Mouse (Mus musculus): ENCODE measurements around the gene Rpl36al.
A peak's percentile ranks its signal among the peaks of the same experiment; 100 is the strongest.
"Not testable (repeated sequence)": the region's sequence is repeated elsewhere in the genome, so short reads cannot be mapped to it uniquely, and the experiment has no call there.

Rpl36al gene

GRCm38 (mm10) chr12:69196444-69197377 lies 12.8 kb upstream of the Rpl36al start, which contains the start of gene Gm49383:
Gene Gm49383, minus strand, starts transcription at chr12:69197104.
- peak; percentile 26 to 70 for DNase-seq (ENCODE audit: low spot score in 2 of 2)

- no peak for DNase-seq (ENCODE audit: low spot score in 2 of 2)
These were observed 8.8 kb upstream of the Rpl36al start for GRCm38 (mm10) chr12:69192637-69193036.

- no peak for DNase-seq (ENCODE audit: low spot score in 2 of 2)
These were observed 7.5 kb upstream of the Rpl36al start for GRCm38 (mm10) chr12:69191396-69191795.

GRCm38 (mm10) chr12:69190522-69190921 lies 6.6 kb upstream of the Rpl36al start:
- no peak for DNase-seq (ENCODE audit: low spot score in 2 of 2)

- DNase-seq (ENCODE audit: low spot score in 2 of 2), result no peak
These were observed 6.2 kb upstream of the Rpl36al start for GRCm38 (mm10) chr12:69190074-69190473.

- no peak for DNase-seq (ENCODE audit: low spot score in 2 of 2)
These were observed 3.1 kb upstream of the Rpl36al start for GRCm38 (mm10) chr12:69186811-69187471.

- DNase-seq (ENCODE audit: low spot score in 2 of 2), result no peak
These were observed 1.5 kb upstream of the Rpl36al start for GRCm38 (mm10) chr12:69185371-69185770.

- peak in 1 of 2 experiments; percentile 38 for DNase-seq (ENCODE audit: low spot score in 2 of 2)
These were observed 736 bp upstream of the Rpl36al start for GRCm38 (mm10) chr12:69184342-69185295.

- DNase-seq (ENCODE audit: low spot score in 2 of 2), result no peak
These were observed 2.1 kb downstream of the Rpl36al start for GRCm38 (mm10) chr12:69181800-69182199.

GRCm38 (mm10) chr12:69179371-69179770 lies 4.5 kb downstream of the Rpl36al start:
- DNase-seq (ENCODE audit: low spot score in 2 of 2), result no peak

GRCm38 (mm10) chr12:69177526-69177925 lies 6.4 kb downstream of the Rpl36al start:
- no peak for DNase-seq (ENCODE audit: low spot score in 2 of 2)

- DNase-seq (ENCODE audit: low spot score in 2 of 2), result no peak
These were observed 7.9 kb downstream of the Rpl36al start for GRCm38 (mm10) chr12:69175975-69176374.

- no peak for DNase-seq (ENCODE audit: low spot score in 2 of 2)
These were observed 12.6 kb downstream of the Rpl36al start for GRCm38 (mm10) chr12:69171307-69171706.

GRCm38 (mm10) chr12:69168461-69169106 lies 15.3 kb downstream of the Rpl36al start, which contains the start of gene Lrr1:
Gene Lrr1, plus strand, starts transcription at chr12:69168814.
- DNase-seq (ENCODE audit: low spot score in 2 of 2), result peak; percentile 57 to 78

GRCm38 (mm10) chr12:69167656-69168460 lies 16.0 kb downstream of the Rpl36al start:
- DNase-seq (ENCODE audit: low spot score in 2 of 2), result no peak

- not testable (repeated sequence) for DNase-seq (ENCODE audit: low spot score in 2 of 2)
These were observed 16.9 kb downstream of the Rpl36al start for GRCm38 (mm10) chr12:69166861-69167581.

GRCm38 (mm10) chr12:69164904-69165303 lies 19.0 kb downstream of the Rpl36al start:
- DNase-seq (ENCODE audit: low spot score in 2 of 2), result no peak

GRCm38 (mm10) chr12:69163586-69163985 lies 20.3 kb downstream of the Rpl36al start:
- not testable (repeated sequence) for DNase-seq (ENCODE audit: low spot score in 2 of 2)

- not testable (repeated sequence) for DNase-seq (ENCODE audit: low spot score in 2 of 2)
These were observed 23.2 kb downstream of the Rpl36al start for GRCm38 (mm10) chr12:69160677-69161076.
